Mouse (Mus musculus) mammary gland, adult 2 months (tissue): ENCODE measurements around the gene Wdr34. TPM values are rescaled to one million over a fixed set of nuclear protein-coding genes. Genes with fewer than 3 reads are reported as not detected.

ENCODE experiments used
- polyA plus RNA-seq: library from polyadenylated mRNA; depleted of rRNA; stranded (reverse); fragments of >200 nt; gene quantifications from 2 replicates; pipeline ENCODE4 v1.2.3, GENCODE M21; 2012; ENCODE audit warnings: low replicate concordance; rRNA removed

The Wdr34 gene
- polyA plus RNA-seq: 21.4 and 26.6 TPM in 2 replicates

DNA sequence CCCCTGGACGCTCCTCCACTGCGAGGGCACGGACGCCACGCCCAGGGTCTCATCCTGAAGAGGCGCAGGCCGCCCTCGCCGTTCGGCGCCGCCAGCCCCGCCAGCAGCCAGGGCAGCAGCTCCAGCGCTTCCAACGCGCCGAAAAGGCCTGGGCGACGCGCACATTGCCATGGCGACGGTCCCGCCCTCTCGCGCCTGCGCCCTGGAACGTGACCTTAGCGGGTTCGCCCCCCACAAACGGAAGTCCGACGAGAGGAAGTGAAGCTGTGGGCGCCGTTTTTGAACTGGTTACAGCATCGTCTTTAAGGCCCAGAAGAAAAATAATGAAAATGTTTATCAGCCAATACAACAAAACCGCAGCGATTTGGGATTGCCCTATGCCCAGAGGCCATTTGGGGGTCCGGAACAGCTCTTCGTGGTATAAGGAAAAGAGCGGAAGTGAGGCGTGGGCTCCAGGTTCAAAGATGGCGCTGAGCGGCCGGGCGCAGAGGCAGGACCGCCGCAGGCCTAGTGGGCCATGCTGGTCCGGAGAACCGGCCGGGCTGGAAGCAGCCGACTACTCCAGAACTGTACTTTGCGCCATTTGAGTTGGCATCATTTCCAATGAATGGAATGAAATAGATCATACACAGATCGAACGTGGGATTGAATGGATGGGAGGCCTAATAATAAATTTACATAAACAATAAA, at the start of gene Wdr34:
TSS of gene Wdr34 (minus strand) at position 183 of the 690 bp plus-strand sequence.

DNA sequence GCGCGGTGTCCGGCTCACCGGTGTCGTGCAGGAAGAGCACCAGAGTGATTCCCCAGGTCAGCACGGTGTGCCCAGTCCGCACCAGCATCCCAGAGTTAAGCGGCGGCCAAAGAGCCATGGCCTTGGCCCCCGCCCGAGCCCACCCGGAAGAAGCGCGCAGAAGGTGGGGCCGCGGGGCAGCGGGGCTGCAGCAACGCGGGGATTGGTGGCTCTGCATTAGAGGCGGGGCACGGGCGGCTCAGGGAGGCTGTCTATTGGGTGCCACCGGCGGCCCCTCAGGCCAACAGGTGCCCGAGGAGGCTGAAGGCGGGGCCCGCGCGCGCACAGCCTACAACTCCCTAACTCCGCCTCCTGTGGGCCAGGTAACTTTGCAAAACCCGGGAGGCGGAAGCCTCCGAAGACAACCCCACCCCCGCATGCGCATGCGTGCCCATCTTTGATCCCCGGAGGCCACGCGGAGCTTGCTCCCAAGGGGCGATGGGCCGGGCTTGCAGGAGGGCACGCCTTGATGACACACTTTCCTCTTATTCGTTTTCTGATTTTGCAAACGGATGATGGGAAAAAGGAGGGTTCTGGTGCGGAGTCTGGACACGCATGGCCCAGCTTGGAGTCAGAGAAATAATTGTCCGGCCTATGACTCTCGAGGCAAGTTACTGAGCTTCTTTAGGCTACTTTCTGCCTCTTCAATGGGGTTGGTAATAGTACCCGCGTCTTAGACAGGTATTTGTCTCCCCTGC, 45.0 kb upstream of the Wdr34 start, which contains the start of gene Zdhhc12:
TSS of gene Zdhhc12 (minus strand) at position 178 of the 737 bp plus-strand sequence.

DNA sequence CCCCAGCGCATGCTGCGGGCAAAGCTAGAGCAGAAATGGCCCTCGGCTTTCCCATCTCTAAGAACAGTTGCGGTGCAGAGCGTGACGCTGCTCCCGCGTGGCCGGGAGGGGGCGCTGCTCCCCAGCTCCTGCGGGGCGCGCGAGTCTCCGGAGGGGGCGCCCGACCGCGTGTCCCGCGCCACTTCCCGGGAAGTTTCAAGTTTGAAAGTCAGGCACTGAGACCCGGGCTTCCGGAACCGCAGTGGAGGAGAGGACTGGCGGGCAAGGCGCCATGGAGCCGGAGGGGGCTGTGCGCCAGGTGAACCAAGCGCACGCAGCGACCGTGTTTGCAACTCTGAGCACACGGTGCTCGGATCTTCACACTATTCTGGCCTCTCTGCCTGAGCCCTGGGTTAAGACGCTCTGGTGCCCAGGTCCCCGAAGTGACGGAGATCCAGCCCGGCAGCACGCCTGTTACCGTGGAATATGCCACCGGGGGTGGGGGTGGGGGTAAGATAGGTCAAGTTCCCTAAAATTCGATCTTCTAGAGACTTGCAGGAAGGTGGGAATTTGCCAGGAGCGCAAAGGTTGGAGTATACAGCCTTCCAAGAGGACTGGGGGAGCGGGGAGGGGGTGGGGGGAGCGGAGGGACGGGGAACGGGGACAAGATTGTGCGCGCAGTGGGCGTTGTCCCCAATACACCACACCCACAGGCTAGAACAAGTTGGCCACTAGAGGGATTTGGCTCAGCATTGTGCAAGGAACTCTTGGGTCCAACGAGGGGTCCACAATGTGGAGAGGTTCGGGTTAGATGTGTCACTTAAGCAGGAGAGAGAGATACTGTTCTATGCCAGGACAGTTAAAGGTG, 29.0 kb upstream of the Wdr34 start, which contains the start of gene Pkn3:
TSS of gene Pkn3 (plus strand) at position 183 of the 847 bp plus-strand sequence.

DNA sequence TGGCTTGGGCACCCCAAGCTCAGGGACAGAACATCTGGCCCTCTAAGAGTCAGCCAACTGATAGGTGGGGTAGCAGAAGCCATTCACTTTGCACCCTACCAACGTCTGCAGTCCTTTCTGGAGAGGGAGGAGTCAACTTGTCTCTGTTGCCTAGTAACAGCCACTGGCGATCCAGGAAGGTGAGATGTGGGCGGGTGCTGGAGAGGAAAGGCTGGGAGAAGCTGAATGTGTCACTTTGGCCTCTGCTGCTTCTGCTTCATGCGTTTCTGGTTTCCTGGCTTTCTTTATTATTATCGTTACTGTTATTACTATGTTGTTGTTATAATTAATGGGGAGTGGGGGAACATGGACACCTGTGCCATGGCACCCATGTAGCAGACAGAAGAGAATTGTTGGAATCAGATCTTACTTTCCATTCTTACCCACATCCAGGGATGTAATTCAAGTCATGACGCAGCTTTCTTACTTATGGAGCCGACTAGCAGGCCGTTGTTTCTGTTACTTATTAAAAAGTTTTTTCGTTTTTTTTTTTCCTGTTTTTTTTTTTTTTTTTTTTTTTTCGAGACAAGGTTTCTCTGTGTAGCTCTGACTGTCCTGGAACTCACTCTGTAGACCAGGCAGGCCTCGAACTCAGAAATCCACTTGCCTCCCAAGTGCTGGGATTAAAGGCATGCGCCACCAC, 8.7 kb upstream of the Wdr34 start, which contains the start of gene Set:
TSS of gene Set (plus strand) at position 156 of the 682 bp plus-strand sequence.

Other genes with a start within 250 kb of the Wdr34 start
- gene Slc27a4, start 246.2 kb downstream of the Wdr34 start, polyA plus RNA-seq: 42.1 and 42.9 TPM in 2 replicates
- 43.2 and 50.1 TPM in 2 replicates for gene Urm1, start 228.8 kb downstream of the Wdr34 start, polyA plus RNA-seq
- gene Cercam, start 179.7 kb downstream of the Wdr34 start, polyA plus RNA-seq: 30.0 and 31.6 TPM in 2 replicates
- gene Odf2, start 159.7 kb downstream of the Wdr34 start, polyA plus RNA-seq: 25.4 and 34.9 TPM in 2 replicates
- 20.4 and 44.5 TPM in 2 replicates for gene Gle1, start 113.5 kb downstream of the Wdr34 start, polyA plus RNA-seq
- gene Sptan1, start 83.3 kb downstream of the Wdr34 start, polyA plus RNA-seq: 135 and 171 TPM in 2 replicates
- 35.8 and 65.2 TPM in 2 replicates for gene Set, start 8.5 kb upstream of the Wdr34 start, polyA plus RNA-seq
- gene Pkn3, start 28.8 kb upstream of the Wdr34 start, polyA plus RNA-seq: 13.0 and 14.8 TPM in 2 replicates
- 50.4 and 83.3 TPM in 2 replicates for gene Zdhhc12, start 44.8 kb upstream of the Wdr34 start, polyA plus RNA-seq
- gene Zer1, start 75.7 kb upstream of the Wdr34 start, polyA plus RNA-seq: 84.4 and 90.4 TPM in 2 replicates
- gene Tbc1d13, start 84.9 kb upstream of the Wdr34 start, polyA plus RNA-seq: 77.1 and 93.1 TPM in 2 replicates
- 66.0 and 114 TPM in 2 replicates for gene Endog, start 122.6 kb upstream of the Wdr34 start, polyA plus RNA-seq
- 24.1 and 29.7 TPM in 2 replicates for gene Spout1, start 129.6 kb upstream of the Wdr34 start, polyA plus RNA-seq
- 34.2 and 45.9 TPM in 2 replicates for gene Kyat1, start 157.0 kb upstream of the Wdr34 start, polyA plus RNA-seq
- gene Lrrc8a, start 188.8 kb upstream of the Wdr34 start, polyA plus RNA-seq: 38.4 and 49.8 TPM in 2 replicates
- 10.3 and 22.0 TPM in 2 replicates for gene Gm28035, start 191.7 kb upstream of the Wdr34 start, polyA plus RNA-seq
- gene Phyhd1, start 217.3 kb upstream of the Wdr34 start, polyA plus RNA-seq: 42.8 and 52.9 TPM in 2 replicates
- not detected in 2 replicates for gene Gm28038, start 232.2 kb upstream of the Wdr34 start, polyA plus RNA-seq
- 47.9 and 68.2 TPM in 2 replicates for gene Dolk, start 237.5 kb upstream of the Wdr34 start, polyA plus RNA-seq
- 36.3 and 44.6 TPM in 2 replicates for gene Nup188, start 237.5 kb upstream of the Wdr34 start, polyA plus RNA-seq